Mouse (Mus musculus) heart, adult 2 months (tissue): ENCODE measurements at regions not wholly inside any gene's neighbourhood (a gene's known extent, or its start where the extent isn't known, plus 50 kb on each side); places are given as distances from the start of the nearest gene placed in this dataset.

Experiments used
- DNase-seq, 2 experiments: peaks; one replicate each; pipeline ENCODE4 v3.0.0; 2021
- H3K27ac ChIP-seq: fragments of 200-600 bp; 2 replicates; pipeline ENCODE4 v1.8.1; 2022
- H3K27me3 ChIP-seq: fragments of 200-500 bp; 2 replicates; pipeline ENCODE4 v1.6.1; 2012; ENCODE audit warnings: mild to moderate bottlenecking, low read length, inconsistent platforms, mixed read lengths; ENCODE audit not compliant: control insufficient read depth, insufficient read depth
- H3K36me3 ChIP-seq: fragments of 200-500 bp; 2 replicates; pipeline ENCODE4 v1.6.1; 2012; ENCODE audit warnings: low read length, inconsistent platforms; ENCODE audit not compliant: control insufficient read depth, insufficient read depth
- H3K4me1 ChIP-seq: fragments of 200-500 bp; 2 replicates; pipeline ENCODE4 v1.6.1; 2011; ENCODE audit warnings: low read length; ENCODE audit not compliant: control insufficient read depth, insufficient read depth
- H3K4me3 ChIP-seq: fragments of 200-600 bp; 2 replicates; pipeline ENCODE4 v1.8.1; 2022
- H3K79me2 ChIP-seq: fragments of 200-500 bp; replicated peaks from 2 replicates; pipeline ENCODE4 v1.6.1; 2012; ENCODE audit warnings: mild to moderate bottlenecking, inconsistent platforms, low read length, moderate library complexity, mixed read lengths; ENCODE audit not compliant: control insufficient read depth, insufficient read depth
- H3K9ac ChIP-seq: fragments of 200-500 bp; 2 replicates; pipeline ENCODE4 v1.6.1; 2012; ENCODE audit warnings: low read depth, mild to moderate bottlenecking, control low read depth, inconsistent platforms, low read length, mixed read lengths
- CTCF ChIP-seq: fragments of 200-600 bp; IDR thresholded peaks from 2 replicates; pipeline ENCODE4 v1.8.1; 2022; ENCODE audit warnings: antibody characterized with exemption, mild to moderate bottlenecking, moderate library complexity
- EP300 ChIP-seq: fragments of 200-500 bp; IDR thresholded peaks from 2 replicates; pipeline ENCODE4 v1.6.1; 2011; ENCODE audit warnings: low read depth, low read length, control low read depth; ENCODE audit not compliant: insufficient read depth
- POLR2A ChIP-seq: fragments of 200-500 bp; IDR thresholded peaks from 2 replicates; pipeline ENCODE4 v1.6.1; 2011; ENCODE audit warnings: mild to moderate bottlenecking, low read depth, low read length, control low read depth; ENCODE audit not compliant: insufficient read depth
- WGBS: fragments of 180-500 bp; shearing (Covaris S2); methylation state at CpG from one replicate; pipeline ENCODE4 v1.1.7; 2018; 5-methylcytosine and 5-hydroxymethylcytosine counted together
- intact Hi-C: fragments of 180-260 bp; cut with DNase I; formaldehyde crosslinking; loops from one replicate; pipeline ENCODE4 v1.15.1; 2025

DNA sequence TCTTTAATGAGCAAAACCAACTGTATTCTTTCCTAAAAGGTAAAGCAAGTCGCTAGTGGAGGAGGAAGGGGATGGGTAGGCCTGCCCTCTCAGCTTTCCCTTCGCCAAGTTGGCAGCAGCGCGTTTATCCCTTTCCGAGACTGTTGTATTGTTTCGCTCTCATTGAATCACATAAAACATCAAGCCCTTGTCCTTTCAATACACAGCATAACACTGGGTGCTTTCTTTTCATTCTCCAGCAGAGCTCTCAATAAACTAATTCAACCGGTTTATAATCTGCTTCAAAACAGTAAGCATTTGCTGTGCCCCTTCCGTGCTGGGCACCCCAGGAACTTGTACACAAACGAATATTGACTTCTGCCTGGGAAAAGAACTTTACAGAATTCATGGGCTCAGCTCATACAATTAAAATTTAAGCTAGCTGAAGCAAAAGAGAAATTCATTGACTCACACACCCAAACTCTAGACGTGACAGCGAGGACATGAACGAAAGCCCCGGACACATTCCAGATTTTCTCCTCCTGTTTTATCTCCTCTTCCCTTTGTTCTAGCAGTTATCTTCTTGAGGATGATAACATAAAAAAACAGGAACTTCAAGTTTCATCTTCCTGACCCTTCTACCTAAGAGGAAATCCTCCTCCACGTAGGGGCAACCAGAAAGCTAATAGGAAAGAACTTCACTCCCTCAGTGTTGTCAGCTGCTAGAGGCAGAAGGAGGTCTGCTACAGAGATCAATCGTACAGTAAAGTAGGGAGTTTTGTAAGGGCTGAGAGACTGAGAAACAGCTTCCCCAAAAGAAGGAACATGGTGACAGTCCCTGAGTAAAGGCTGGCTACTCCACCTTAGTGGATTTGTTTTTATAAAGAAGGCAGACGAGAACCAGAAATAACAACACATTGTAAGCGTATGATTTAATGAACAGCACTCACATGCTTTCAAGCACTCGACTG is 177.9 kb downstream of the Kdr start:
- Histone ChIP-seq H3K4me3 (no peak overlapping the region), H3K9ac (no peak overlapping the region), H3K36me3 (no peaks in the 10 kb centered on the region), H3K27me3 (no peaks in the 10 kb centered on the region), H3K27ac (no peak overlapping the region), H3K4me1 (no peaks in the 10 kb centered on the region), H3K79me2 (no peaks in the 10 kb centered on the region)
- intact Hi-C loops: no loop called here
- 56% methylated on average over 18 of the region's 18 CpGs for WGBS
- DNase-seq: no peak
- no peak for TF ChIP-seq EP300
- TF ChIP-seq POLR2A: no peak
- TF ChIP-seq CTCF: no peak

DNA sequence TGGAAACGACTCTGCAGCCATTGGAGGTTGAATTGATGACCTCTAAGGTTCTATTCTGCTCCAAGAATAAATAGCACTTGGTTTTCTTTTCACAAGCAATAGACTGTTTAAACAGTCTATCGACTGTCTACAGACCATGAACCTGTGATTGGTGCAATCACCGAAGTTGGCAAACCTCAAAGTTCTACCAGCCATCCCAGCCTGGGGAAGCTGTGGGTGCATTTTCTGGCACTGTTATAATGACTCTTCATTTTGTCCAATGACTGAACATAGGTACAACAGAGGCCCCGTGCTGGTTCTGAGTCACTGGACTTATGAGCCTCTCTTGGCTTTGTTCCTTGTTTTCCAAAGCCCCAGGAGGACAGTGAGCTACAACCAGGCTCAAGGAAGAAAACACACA is 178.6 kb downstream of the Kdr start:
- no peak overlapping the region for H3K4me3 ChIP-seq
- H3K79me2 ChIP-seq: no peaks in the 10 kb centered on the region
- no peaks in the 10 kb centered on the region for H3K36me3 ChIP-seq
- no peaks in the 10 kb centered on the region for H3K27me3 ChIP-seq
- 74% methylated on average over 4 of the region's 4 CpGs for WGBS
- intact Hi-C loops: no loop called here
- H3K27ac ChIP-seq: no peak overlapping the region
- H3K9ac ChIP-seq: no peak overlapping the region
- TF ChIP-seq EP300 (no peak), CTCF (no peak), POLR2A (no peak)
- no peak for DNase-seq
- no peaks in the 10 kb centered on the region for H3K4me1 ChIP-seq

GRCm38 (mm10) chr5:75793184-75793583 is 185.1 kb downstream of the Kdr start:
- no peak overlapping the region for H3K27ac ChIP-seq
- no peak overlapping the region for H3K4me3 ChIP-seq
- no peaks in the 10 kb centered on the region for H3K36me3 ChIP-seq
- no peaks in the 10 kb centered on the region for H3K79me2 ChIP-seq
- H3K4me1 ChIP-seq: no peaks in the 10 kb centered on the region
- intact Hi-C loops: no loop called here
- TF ChIP-seq EP300: no peak
- TF ChIP-seq CTCF: no peak
- TF ChIP-seq POLR2A: no peak
- H3K9ac ChIP-seq: no peak overlapping the region
- H3K27me3 ChIP-seq: no peaks in the 10 kb centered on the region
- no peak for DNase-seq

DNA sequence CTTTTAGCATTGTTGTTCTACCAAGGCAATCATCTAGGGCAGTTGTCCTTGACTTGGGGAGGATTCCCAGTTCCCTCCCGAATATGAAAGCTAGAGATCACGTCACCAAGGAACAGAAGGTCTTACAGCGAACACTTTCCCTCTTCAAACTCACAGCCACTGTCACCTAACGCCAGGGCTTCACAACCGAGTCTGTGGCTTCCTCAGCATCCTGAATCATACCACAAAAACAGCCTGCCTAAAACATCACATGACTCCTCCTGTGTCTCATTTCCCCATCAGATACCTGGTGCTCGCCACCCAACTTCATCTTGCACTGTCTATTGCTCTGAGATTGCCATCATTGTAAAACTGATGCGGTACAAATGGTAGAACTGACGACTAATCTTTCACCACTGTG is 186.5 kb downstream of the Kdr start:
- Histone ChIP-seq H3K4me3 (no peak overlapping the region), H3K27ac (no peak overlapping the region), H3K9ac (no peak overlapping the region), H3K4me1 (no peaks in the 10 kb centered on the region), H3K27me3 (no peaks in the 10 kb centered on the region), H3K79me2 (no peaks in the 10 kb centered on the region), H3K36me3 (no peaks in the 10 kb centered on the region)
- DNase-seq: no peak
- intact Hi-C loops: no loop called here
- 83% methylated on average over 8 of the region's 8 CpGs for WGBS
- TF ChIP-seq CTCF (no peak), EP300 (no peak), POLR2A (no peak)

GRCm38 (mm10) chr5:75788087-75788486 is 190.2 kb downstream of the Kdr start:
- 73% methylated on average over 3 of the region's 3 CpGs for WGBS
- intact Hi-C loops: no loop called here
- H3K4me1 ChIP-seq: no peaks in the 10 kb centered on the region; the same call in 1 of the 2 replicates
- TF ChIP-seq EP300 (no peak), POLR2A (no peak), CTCF (no peak)
- H3K79me2 ChIP-seq: no peaks in the 10 kb centered on the region
- H3K4me3 ChIP-seq: no peak overlapping the region
- no peak overlapping the region for H3K9ac ChIP-seq
- H3K27me3 ChIP-seq: no peaks in the 10 kb centered on the region
- no peaks in the 10 kb centered on the region for H3K36me3 ChIP-seq
- DNase-seq: no peak
- H3K27ac ChIP-seq: no peak overlapping the region

GRCm38 (mm10) chr5:75786196-75786595 is 192.1 kb downstream of the Kdr start:
- H3K9ac ChIP-seq: no peak overlapping the region
- no peak overlapping the region for H3K4me3 ChIP-seq
- H3K27ac ChIP-seq: no peak overlapping the region
- no peaks in the 10 kb centered on the region for H3K27me3 ChIP-seq
- WGBS: 90% methylated on average over 3 of the region's 3 CpGs
- DNase-seq: no peak
- H3K79me2 ChIP-seq: no peaks in the 10 kb centered on the region
- H3K36me3 ChIP-seq: no peaks in the 10 kb centered on the region
- intact Hi-C loops: no loop called here
- no peaks in the 10 kb centered on the region; the same call in 1 of the 2 replicates for H3K4me1 ChIP-seq
- no peak for TF ChIP-seq EP300
